Mouse (Mus musculus) common myeloid progenitor, adult 5-6 weeks (primary cell): ENCODE measurements around the gene Lama5. TPM values are rescaled to one million over a fixed set of nuclear protein-coding genes. Genes with fewer than 3 reads are reported as not detected.
"Not testable (repeated sequence)": the region's sequence is repeated elsewhere in the genome, so short reads cannot be mapped to it uniquely, and the experiment has no call there.

Experiments used
- ATAC-seq: replicated peaks from 2 replicates; pipeline ENCODE4 v1.8.0; 2016; ENCODE audit warnings: low read depth, mild to moderate bottlenecking, moderate TSS enrichment, inconsistent platforms; ENCODE audit not compliant: poor library complexity, severe bottlenecking
- total RNA-seq: library from RNA; stranded (forward); fragments of 200-1000, 187-1606 nt; gene quantifications from 2 replicates; pipeline ENCODE4 v1.2.3, GENCODE M21; 2017

The Lama5 gene
- 0.05 and 0.10 TPM in 2 replicates for total RNA-seq

DNA sequence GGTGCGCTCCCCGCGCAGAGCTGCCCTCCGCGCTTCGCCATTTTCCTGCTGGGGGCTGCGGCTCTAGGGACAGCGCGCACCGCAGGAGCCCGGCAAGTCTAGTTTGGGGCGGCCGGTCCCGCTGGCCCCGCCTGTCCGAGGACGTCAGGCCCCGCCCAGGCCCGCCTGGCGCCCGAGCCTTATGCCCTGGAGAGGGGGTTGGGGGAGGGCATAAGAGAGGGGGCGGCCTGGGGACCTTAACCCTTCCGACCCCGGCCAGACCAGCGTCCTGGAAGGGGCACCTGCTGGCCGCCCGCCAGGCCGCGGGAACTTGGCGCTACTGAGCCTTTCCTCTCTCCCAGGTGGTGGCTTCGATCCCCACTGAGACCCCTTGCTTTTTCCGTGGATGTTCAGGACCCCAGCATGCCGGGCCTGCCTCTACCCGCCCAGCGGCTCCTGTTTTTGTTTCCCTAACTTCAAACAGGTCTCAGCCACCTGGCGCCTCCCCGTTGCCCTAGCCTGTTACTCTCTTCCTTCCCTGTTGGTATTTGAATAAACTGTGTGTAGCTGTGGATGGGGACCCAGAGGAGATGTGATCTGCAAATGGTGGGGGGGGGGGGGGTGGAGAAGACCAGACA, at the start of gene Lama5:
Lama5 (minus strand) TSS at position 98 of the 617 bp plus-strand sequence.
- peak; percentile 29 for ATAC-seq

DNA sequence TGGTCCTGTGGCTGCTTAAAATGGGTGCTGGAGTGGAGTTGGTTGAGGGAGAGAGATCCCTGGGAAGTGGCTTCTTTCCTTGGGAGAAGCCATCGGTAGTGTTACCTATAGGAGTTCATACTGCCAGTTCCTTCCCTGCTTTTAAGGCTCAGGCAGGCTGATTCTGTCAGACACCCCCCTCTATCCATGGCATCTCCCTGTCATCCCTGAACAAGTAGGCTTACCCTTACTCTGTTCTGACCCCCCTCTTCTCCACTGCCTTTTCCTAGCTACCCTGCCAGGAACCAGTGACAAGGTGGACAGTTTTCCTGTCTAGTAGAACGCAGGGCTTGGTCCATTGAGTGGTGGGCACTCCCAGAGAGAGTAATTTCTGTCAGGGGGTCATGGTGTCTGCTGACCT, 48.9 kb upstream of the Lama5 start:
- ATAC-seq: no peak

DNA sequence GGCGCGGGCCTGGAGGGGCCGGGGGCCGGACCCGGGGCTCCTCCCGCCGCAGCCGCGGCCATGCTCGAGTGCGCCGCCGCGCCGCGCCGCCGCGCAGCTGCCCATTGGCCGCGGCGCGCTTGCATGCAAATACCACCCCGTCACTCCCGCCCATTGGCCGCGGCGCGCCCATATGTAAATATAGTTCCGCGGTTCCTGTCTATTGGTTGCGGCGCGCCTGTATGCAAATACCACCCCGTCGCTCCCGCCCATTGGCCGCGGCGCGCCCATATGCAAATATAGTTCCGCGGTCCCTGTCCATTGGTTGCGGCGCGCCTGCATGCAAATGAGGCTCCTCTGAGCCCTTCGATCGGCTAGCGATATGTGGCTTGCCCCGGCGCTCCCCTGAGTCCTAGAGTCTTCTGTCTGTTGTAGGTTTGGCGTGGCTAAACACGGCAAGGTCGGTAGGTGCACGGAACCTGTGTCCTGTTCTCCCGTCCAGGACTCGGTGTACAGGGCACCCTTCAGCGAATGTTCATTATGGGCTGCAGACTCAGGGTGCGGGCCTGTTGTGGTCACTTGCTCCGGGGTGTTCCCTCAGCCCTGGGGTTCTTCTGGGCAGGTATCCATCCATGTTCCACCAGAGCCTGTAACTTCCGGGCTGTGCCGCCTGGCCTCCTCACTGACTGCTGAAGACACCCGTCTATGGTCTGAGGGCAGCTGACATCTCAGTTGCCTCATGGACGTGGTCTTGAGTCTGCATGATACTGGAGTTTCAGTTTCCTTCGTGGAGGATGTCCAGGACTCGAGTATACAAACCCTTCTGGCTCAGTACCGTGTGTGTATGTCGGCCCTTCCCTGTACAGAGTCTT, 48.0 kb upstream of the Lama5 start, which contains the start of gene Cables2:
Cables2 (minus strand) TSS at position 103 of the 851 bp plus-strand sequence.
- ATAC-seq: peak; percentile 75

GRCm38 (mm10) chr2:180272884-180273321, 47.2 kb upstream of the Lama5 start:
- no peak for ATAC-seq

GRCm38 (mm10) chr2:180271804-180272395, 46.2 kb upstream of the Lama5 start:
- ATAC-seq: no peak

GRCm38 (mm10) chr2:180270537-180271255, 45.0 kb upstream of the Lama5 start:
- ATAC-seq: peak; percentile 14

GRCm38 (mm10) chr2:180269329-180269728, 43.7 kb upstream of the Lama5 start:
- no peak for ATAC-seq

GRCm38 (mm10) chr2:180267955-180268354, 42.3 kb upstream of the Lama5 start:
- no peak for ATAC-seq

DNA sequence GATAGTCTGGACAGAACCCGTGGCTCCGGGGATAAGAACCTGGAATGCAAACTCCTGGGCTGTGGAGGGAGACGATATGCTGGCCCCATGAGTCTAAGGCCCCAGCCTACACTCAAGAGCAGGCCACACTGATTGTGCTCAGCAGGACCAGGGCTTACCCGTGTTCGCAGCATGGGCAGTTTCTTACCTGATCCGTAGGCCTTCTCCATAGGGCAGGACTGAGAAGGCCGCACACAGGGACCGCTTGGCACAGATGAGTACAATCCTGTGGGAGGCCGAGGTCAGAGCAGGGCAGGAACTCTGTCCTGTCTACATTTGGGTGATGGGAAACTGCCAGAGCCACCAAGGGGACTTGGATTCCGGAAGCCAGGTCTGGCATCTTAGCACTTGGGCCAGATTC, 37.2 kb upstream of the Lama5 start:
- no peak for ATAC-seq

DNA sequence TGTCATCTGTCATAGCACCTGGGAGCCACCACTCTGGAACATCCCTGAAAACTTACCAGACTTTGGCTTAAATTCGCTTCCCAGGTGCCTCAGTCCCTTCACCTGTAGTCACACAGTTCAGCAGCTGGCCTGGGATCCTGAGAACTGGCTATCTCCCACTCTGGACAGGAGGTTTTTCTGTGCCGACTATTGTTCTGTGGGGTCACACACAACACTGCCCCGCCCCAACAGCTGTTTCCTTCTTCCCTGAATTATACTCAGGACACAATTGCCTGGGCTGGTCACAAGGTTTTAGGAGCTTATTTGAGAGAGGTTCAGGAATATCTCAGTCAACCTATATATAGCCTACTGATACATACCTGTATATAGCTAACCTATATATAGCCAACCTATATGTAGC, 36.8 kb upstream of the Lama5 start:
- no peak for ATAC-seq

DNA sequence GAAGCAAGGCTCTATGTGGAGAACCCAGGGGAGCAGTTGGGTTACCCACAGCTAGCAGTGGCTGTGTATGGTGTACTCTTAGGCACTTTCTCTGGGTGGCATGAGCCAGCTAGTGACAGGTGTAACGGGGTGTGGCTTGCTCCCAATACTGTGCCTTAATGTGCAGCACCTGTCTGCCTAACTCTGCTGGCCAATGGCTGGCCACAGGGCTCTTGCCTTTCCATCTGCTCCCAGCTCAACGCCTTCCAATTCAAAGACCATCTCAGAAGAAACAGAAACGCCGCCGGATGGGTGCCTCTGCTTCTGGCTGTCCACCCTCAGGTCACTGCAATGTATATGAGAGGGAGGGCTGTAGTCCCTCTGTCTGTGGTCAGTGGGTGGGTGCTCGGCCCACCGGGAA, 36.2 kb upstream of the Lama5 start:
- no peak for ATAC-seq

DNA sequence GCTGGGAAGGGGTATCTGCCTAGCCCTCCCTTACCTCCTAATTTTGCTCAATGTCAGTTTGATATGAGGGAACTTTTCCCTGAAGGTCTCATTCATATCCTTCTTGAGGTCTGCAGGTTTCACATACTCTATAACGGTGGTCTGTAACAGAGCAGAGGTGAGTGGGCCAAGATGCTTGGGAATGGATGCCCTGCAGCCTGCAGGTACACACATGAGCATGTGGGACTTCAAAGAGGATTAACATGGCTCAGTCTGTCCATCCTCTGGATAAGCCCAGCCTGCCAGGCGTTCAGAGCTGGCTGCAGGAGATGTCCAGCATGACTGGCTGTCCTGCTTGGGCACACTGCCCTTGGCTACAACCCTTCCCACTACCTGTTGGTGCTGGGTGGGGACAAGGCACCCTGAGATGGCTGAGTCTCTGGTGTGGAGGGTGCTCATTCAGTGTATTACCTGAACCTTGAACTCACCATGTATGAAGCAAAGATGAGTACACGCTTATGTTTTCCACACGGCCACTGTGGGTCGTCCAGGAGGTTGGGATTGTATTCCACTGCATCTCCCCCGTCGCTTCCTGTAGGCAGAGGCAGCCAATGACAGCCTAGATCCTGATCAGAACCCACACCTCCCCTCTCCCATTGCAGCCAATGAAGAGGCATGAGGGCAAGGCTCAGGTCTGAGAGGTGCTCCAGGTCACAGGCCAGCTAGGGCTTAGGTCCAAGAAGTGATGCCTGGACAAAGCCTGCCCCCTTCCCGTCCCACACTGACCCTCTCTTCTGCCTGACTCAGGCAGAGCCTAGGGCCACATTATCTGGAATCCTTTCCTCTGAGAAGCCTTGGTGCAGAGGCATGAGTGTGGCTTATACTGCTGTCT, 35.2 kb upstream of the Lama5 start:
- no peak for ATAC-seq

DNA sequence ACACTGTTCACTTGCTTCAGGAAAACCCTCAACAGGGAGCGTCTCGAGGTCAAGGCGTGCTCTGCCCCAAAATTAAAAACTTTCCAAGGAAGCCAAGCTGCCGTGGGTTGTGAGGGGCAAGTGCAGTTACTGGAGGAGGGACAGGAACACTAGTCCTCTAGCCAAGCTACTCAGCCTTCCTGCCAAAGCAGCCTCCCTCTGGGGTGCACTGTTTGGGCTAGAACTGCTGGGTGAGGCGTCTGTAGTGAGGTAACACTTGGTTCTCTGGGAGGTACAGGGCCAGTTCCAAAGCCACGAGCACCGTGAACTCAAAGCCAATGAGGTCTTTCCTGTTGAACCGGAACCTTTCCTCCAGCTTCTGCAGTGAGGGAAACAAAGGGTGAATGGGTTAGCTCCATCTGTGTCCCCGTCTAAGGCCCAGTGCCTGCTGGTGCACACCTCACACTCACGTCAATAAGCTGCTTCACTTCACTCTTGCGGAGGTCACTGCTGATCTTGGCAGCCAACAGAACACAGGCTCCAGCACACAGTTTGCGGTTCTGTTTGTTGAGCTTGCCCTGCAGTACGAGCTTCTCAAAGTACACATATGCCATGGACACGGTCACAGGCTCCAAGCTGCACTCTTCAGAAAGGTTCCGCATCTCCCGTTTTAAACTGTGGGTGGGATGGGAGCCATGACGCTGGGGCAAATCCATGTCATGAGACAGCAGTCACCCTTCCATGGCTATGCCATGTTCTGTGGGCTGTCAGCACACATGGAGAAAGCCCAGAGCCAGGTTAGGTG, 34.4 kb upstream of the Lama5 start:
- not testable (repeated sequence) for ATAC-seq

GRCm38 (mm10) chr2:180258951-180259484, 33.4 kb upstream of the Lama5 start:
- not testable (repeated sequence) for ATAC-seq

DNA sequence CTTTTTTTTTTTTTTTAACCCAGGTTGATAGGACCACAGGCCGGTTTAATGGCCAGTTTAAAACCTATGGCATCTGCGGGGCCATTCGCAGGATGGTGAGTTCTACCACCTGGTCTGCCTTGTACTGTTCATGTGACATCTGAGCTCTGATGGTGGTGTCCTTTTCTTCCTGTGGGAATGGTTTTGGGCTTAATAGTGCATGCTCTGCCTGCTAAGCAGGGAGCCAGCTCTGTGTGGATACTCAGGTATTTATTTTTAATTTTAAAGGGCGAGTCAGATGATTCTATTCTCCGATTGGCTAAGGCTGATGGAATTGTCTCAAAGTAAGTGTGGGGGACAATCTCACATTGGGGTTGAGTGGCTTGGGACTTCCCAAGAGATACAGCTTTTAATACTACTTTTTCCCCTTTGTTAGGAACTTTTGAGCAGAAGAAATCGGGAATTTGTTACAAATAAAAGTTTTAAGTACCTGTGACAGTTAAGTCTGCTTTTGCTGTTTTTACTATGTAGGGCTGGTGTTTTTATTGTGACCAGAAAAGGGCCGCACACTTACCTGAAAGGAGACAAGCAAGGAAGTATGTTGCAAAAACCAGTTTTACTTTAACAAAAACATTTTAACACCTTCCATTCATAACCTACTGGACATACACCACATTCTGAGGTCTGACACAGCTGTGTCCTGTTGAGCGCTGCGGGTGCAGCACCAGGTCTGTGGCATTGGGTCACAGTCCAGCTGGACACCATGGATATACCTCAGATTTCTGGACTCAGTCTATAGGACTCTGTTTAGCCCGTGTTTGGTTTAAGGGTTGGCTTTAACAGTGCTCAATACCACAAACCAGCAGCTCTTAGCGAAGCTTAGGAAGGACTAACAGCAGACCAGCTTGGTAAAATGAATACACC, 32.6 kb upstream of the Lama5 start:
- no peak for ATAC-seq

DNA sequence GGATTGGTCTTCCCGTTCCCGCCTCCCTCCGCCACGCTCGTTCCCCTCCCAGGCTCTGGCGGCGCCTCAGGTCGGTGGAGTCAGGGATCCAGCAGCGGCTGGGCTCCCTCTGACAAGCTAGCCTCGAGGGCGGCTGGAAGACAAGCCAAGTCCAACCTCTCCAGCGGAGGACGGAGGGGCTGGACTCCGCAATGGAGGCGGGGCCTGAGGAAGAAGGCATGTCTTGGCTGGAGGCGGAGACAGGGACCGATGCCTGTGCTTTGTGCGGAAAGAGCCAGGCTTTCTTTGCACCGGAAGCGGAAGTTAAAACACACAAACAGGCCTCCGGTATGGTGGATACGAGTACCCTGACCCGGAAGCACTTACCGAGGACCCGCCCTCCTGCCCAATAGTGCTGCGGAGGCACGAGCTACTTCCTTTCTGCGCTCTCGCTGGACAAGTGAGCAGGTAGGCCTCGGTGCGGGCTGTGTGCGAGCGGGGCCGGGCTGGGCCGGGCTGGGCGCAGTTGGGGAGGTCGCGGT, 31.4 kb upstream of the Lama5 start, which contains the start of gene Rps21:
Rps21 (plus strand) TSS at position 377 of the 521 bp plus-strand sequence.
- peak; percentile 91 for ATAC-seq
